Mouse (Mus musculus): ENCODE results near the gene Serpinb6a.

DNA sequence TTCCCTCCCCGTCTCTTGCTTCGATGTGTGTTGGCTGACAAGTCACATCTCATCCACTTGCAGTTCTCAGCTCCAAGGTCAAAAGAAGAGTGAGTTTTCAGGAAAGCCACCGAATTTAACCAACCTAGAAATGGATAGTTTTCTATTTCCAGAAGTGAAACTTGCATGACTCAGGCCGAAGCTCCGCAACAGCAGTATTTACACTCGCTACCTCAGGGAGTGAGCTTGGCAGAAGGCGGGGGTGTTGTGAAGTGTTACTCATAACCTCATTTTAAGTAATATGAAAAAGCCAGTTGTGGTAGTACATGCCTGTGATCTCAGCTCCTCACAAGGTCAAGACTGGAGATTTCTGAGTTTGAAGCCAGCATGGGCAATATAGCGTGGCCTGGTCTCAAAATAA, 47.9 kb upstream of the Serpinb6a start:
- TF ChIP-seq CTCF (IDR thresholded peaks at IDR 0.05; ENCODE audit: borderline replicate concordance, insufficient read depth, low read length) = no peak
- no peak for TF ChIP-seq POLR2A (IDR thresholded peaks at IDR 0.05; ENCODE audit: low read depth, low read length)

All from embryonic fibroblast, embryonic 13.5 days (primary cell).